In the genomic region with DNA sequence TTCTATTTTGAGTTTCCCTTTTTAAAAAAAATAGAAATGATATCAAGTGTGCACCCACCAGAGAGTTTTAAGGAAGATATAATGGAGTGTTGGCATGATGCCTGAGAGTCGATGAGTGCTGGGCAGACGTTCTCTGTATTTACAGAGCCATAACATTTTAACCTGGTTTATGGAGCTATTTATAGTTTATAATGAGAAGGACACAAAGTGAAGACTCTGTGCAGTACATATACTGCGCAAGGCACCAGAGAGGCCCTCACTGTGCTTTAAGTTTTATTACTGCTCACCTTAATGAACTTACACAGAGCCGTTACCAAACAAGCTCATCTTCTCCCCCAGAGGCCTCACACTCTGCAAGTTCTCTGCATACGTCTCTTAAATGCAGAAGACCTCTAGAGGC, we compare ENCODE assay signal across 22 mouse cellular contexts. TPM values are rescaled to one million over a fixed set of nuclear protein-coding genes. Genes with fewer than 3 reads are reported as not detected.
DNase-seq lines count a peak whose midpoint lies in the region; ATAC-seq lines count a peak whose summit lies in the region.
"Had no signal": no experiment of that assay in that cellular context is flagged by ENCODE, and none has a peak within 500 bp of the region (broad histone marks: within the 10 kb centered on the region; RNA-seq: fewer than 3 reads in every experiment).

No protein-coding gene starts in this region.

- no peaks in the 10 kb centered on the region for H3K36me3 ChIP-seq in heart, embryonic 14.5 days (ENCODE audit: control insufficient read depth, insufficient read depth, low read length)
- H3K36me3 ChIP-seq in hindbrain, embryonic 16.5 days (ENCODE audit: control insufficient read depth, insufficient read depth, low read length) = no peaks in the 10 kb centered on the region
- H3K36me3 ChIP-seq in hindbrain, embryonic 11.5 days (ENCODE audit: control insufficient read depth, insufficient read depth, low read length) = no peaks in the 10 kb centered on the region
- H3K36me3 ChIP-seq in neural tube, embryonic 15.5 days = no peaks in the 10 kb centered on the region
- H3K36me3 ChIP-seq: embryonic facial prominence, embryonic 13.5 days; forebrain, embryonic 12.5 days; hindbrain, embryonic 13.5 days had no signal

- 36% methylated on average over 5 of the region's 5 CpGs for WGBS in heart, embryonic 14.5 days
- WGBS in hindbrain, embryonic 16.5 days = 72% methylated on average over 5 of the region's 5 CpGs
- WGBS in hindbrain, embryonic 11.5 days = 90% methylated on average over 5 of the region's 5 CpGs
- WGBS in neural tube, embryonic 15.5 days = 62% methylated on average over 5 of the region's 5 CpGs

- 0 out of 2 replicates have a peak overlapping the region, but pooled peaks have one; percentile 1 for H3K4me2 ChIP-seq in heart, embryonic 14.5 days (ENCODE audit: low read length)
- H3K4me2 ChIP-seq in hindbrain, embryonic 16.5 days (ENCODE audit: low read length) = no peak overlapping the region
- H3K4me2 ChIP-seq in hindbrain, embryonic 11.5 days (replicated peaks; ENCODE audit: low read depth, low read length) = no peak overlapping the region
- H3K4me2 ChIP-seq in neural tube, embryonic 15.5 days = no peak overlapping the region
- H3K4me2 ChIP-seq: embryonic facial prominence, embryonic 13.5 days; forebrain, embryonic 12.5 days; hindbrain, embryonic 13.5 days had no signal

- no peak overlapping the region for H3K4me3 ChIP-seq in heart, embryonic 14.5 days (ENCODE audit: control insufficient read depth in 1 of 2, insufficient read depth in 1 of 2, low read depth in 1 of 2, low read length in 2 of 2)
- H3K4me3 ChIP-seq in hindbrain, embryonic 16.5 days (ENCODE audit: low read length) = no peak overlapping the region
- H3K4me3 ChIP-seq in hindbrain, embryonic 11.5 days (ENCODE audit: low read depth, low read length) = no peak overlapping the region
- H3K4me3 ChIP-seq in neural tube, embryonic 15.5 days (replicated peaks) = no peak overlapping the region
- H3K4me3 ChIP-seq: embryonic facial prominence, embryonic 13.5 days; forebrain, embryonic 12.5 days; hindbrain, embryonic 13.5 days had no signal

- H3K9me3 ChIP-seq in heart, embryonic 14.5 days (ENCODE audit: control insufficient read depth, low read length) = no peaks in the 10 kb centered on the region
- H3K9me3 ChIP-seq in hindbrain, embryonic 16.5 days (ENCODE audit: control insufficient read depth, low read length) = no peaks in the 10 kb centered on the region
- no peaks in the 10 kb centered on the region for H3K9me3 ChIP-seq in hindbrain, embryonic 11.5 days (ENCODE audit: control insufficient read depth, low read length)
- no peaks in the 10 kb centered on the region for H3K9me3 ChIP-seq in neural tube, embryonic 15.5 days (replicated peaks)
- H3K9me3 ChIP-seq: embryonic facial prominence, embryonic 13.5 days; forebrain, embryonic 12.5 days; hindbrain, embryonic 13.5 days had no signal

- no peak overlapping the region for H3K9ac ChIP-seq in heart, embryonic 14.5 days (ENCODE audit: low read length)
- no peak overlapping the region for H3K9ac ChIP-seq in hindbrain, embryonic 16.5 days (ENCODE audit: low read depth, low read length)
- no peak overlapping the region for H3K9ac ChIP-seq in hindbrain, embryonic 11.5 days (ENCODE audit: low read depth, low read length)
- no peak overlapping the region for H3K9ac ChIP-seq in neural tube, embryonic 15.5 days (replicated peaks)
- H3K9ac ChIP-seq: embryonic facial prominence, embryonic 13.5 days; forebrain, embryonic 12.5 days; hindbrain, embryonic 13.5 days had no signal

- H3K27ac ChIP-seq in heart, embryonic 14.5 days (replicated peaks in 1 of 2; ENCODE audit: control insufficient read depth in 1 of 2, insufficient read depth in 1 of 2, low read depth in 2 of 2, low read length in 2 of 2) = peak overlapping the region; percentile 44 to 56; a peak in 3 of 4 replicates
- no peak overlapping the region for H3K27ac ChIP-seq in hindbrain, embryonic 16.5 days (ENCODE audit: low read depth, low read length)
- H3K27ac ChIP-seq in hindbrain, embryonic 11.5 days (ENCODE audit: low read depth, low read length) = no peak overlapping the region
- H3K27ac ChIP-seq in neural tube, embryonic 15.5 days (replicated peaks) = no peak overlapping the region
- H3K27ac ChIP-seq: embryonic facial prominence, embryonic 13.5 days; forebrain, embryonic 12.5 days; hindbrain, embryonic 13.5 days had no signal

- peaks cover 8 to 18% of the 10 kb centered on the region in 2 experiments for H3K4me1 ChIP-seq in heart, embryonic 14.5 days (ENCODE audit: control insufficient read depth in 2 of 2, insufficient read depth in 2 of 2, low read length in 2 of 2)
- H3K4me1 ChIP-seq in hindbrain, embryonic 16.5 days (ENCODE audit: control insufficient read depth, insufficient read depth, low read depth, low read length) = no peaks in the 10 kb centered on the region
- no peaks in the 10 kb centered on the region for H3K4me1 ChIP-seq in hindbrain, embryonic 11.5 days (replicated peaks; ENCODE audit: control insufficient read depth, insufficient read depth, low read length)
- H3K4me1 ChIP-seq in neural tube, embryonic 15.5 days = no peaks in the 10 kb centered on the region
- H3K4me1 ChIP-seq: embryonic facial prominence, embryonic 13.5 days; forebrain, embryonic 12.5 days; hindbrain, embryonic 13.5 days had no signal

- no peaks in the 10 kb centered on the region for H3K27me3 ChIP-seq in heart, embryonic 14.5 days (ENCODE audit: control insufficient read depth, insufficient read depth, low read length)
- no peaks in the 10 kb centered on the region for H3K27me3 ChIP-seq in hindbrain, embryonic 16.5 days (replicated peaks; ENCODE audit: control insufficient read depth, insufficient read depth, low read length)
- no peaks in the 10 kb centered on the region for H3K27me3 ChIP-seq in hindbrain, embryonic 11.5 days (ENCODE audit: control insufficient read depth, insufficient read depth, low read length)
- H3K27me3 ChIP-seq in neural tube, embryonic 15.5 days (replicated peaks) = no peaks in the 10 kb centered on the region
- H3K27me3 ChIP-seq: CH12.LX; embryonic facial prominence, embryonic 13.5 days; forebrain, embryonic 12.5 days; hindbrain, embryonic 13.5 days had no signal

- peak; percentile 54 for ATAC-seq in heart, embryonic 14.5 days (ENCODE audit: insufficient number of reproducible peaks, insufficient read depth, low FRiP score, low read depth)
- 0 out of 2 replicates have a peak, but pooled peaks have one; percentile 58 for ATAC-seq in hindbrain, embryonic 16.5 days
- ATAC-seq in hindbrain, embryonic 11.5 days (ENCODE audit: low FRiP score) = no peak
- ATAC-seq in neural tube, embryonic 15.5 days (ENCODE audit: low FRiP score) = 0 out of 2 replicates have a peak, but pooled peaks have one; percentile 35
- ATAC-seq: forebrain, embryonic 16.5 days had no signal

- no peak for DNase-seq in heart, postnatal 14 days
- DNase-seq in hindbrain, embryonic 11.5 days (ENCODE audit: low spot score) = no peak
- peak; percentile 38 for DNase-seq in NIH3T3 (ENCODE audit: low read depth)
- DNase-seq: adrenal gland, adult 2 months; adrenal gland, postnatal 25 days; cerebellum, adult 18-20 months; cerebellum, adult 9-11 months; cerebellum, postnatal 36 days; gastrocnemius, postnatal 10 days; heart, postnatal 10 days; kidney, adult 11 months had no signal

- intact Hi-C loops in heart, postnatal 14 days (cut with DNase I) = no loop called here

RNA-seq across cellular contexts. Expression of a gene that starts 13.5 kb away (rescaled TPM):
- polyA plus RNA-seq in heart, embryonic 14.5 days (2014; fragmentation: Nextera tagmentation; extraction: Ambion mirVana) = not detected in 2 replicates
- total RNA-seq in heart, postnatal 14 days (2021) = not detected
- not detected in 2 replicates for polyA plus RNA-seq in hindbrain, embryonic 16.5 days (2015; fragmentation: Nextera tagmentation; extraction: Ambion mirVana)
- polyA plus RNA-seq in hindbrain, embryonic 11.5 days (2014; fragmentation: Nextera tagmentation; extraction: Ambion mirVana) = not detected in 2 replicates
- polyA plus RNA-seq in neural tube, embryonic 15.5 days (2015; fragmentation: Nextera tagmentation; extraction: Ambion mirVana) = not detected in 2 replicates
- total RNA-seq: adrenal gland, adult 2 months; adrenal gland, postnatal 25 days; CH12.LX; gastrocnemius, postnatal 10 days; gastrocnemius, postnatal 4 days; heart, adult 8-10 months; heart, postnatal 10 days had no signal
- polyA plus RNA-seq: adrenal gland, adult 2 months; embryonic facial prominence, embryonic 13.5 days; forebrain, embryonic 12.5 days; forebrain, embryonic 16.5 days; frontal cortex, adult 2 months; hindbrain, embryonic 13.5 days had no signal

RNA-seq across cellular contexts. Expression of a gene that starts 36.6 kb away (rescaled TPM):
- 0.08 TPM in 1 of 2 replicates, not detected in the other for polyA plus RNA-seq in heart, embryonic 14.5 days (2014; fragmentation: Nextera tagmentation; extraction: Ambion mirVana)
- total RNA-seq in heart, postnatal 14 days (2021) = not detected
- polyA plus RNA-seq in hindbrain, embryonic 16.5 days (2015; fragmentation: Nextera tagmentation; extraction: Ambion mirVana) = not detected in 2 replicates
- not detected in 2 replicates for polyA plus RNA-seq in hindbrain, embryonic 11.5 days (2014; fragmentation: Nextera tagmentation; extraction: Ambion mirVana)
- not detected in 2 replicates for polyA plus RNA-seq in neural tube, embryonic 15.5 days (2015; fragmentation: Nextera tagmentation; extraction: Ambion mirVana)
- total RNA-seq: adrenal gland, adult 2 months; adrenal gland, postnatal 25 days; CH12.LX; gastrocnemius, postnatal 10 days; gastrocnemius, postnatal 4 days; heart, adult 8-10 months; heart, postnatal 10 days had no signal
- polyA plus RNA-seq: adrenal gland, adult 2 months; embryonic facial prominence, embryonic 13.5 days; forebrain, embryonic 12.5 days; forebrain, embryonic 16.5 days; frontal cortex, adult 2 months; hindbrain, embryonic 13.5 days had no signal

Comparison
In these comparisons a context has a peak if more than half of its experiments do, and no peak if none do; other contexts are left out.
1. H3K27ac ChIP-seq: peak in heart, embryonic 14.5 days (2 of 2); none in hindbrain, embryonic 16.5 days (single experiment), hindbrain, embryonic 11.5 days (single experiment) and neural tube, embryonic 15.5 days (single experiment).